Mouse (Mus musculus) forebrain, embryonic 14.5 days (tissue): ENCODE data around the gene Lrrc25. TPM values are rescaled to one million over a fixed set of nuclear protein-coding genes. Genes with fewer than 3 reads are reported as not detected.

Source experiments
- ATAC-seq: fragments of 200-750 bp; cut with Nextera tagmentation; 2 replicates; pipeline ENCODE4 v1.8.0; 2017; ENCODE audit warnings: mild to moderate bottlenecking, moderate library complexity
- DNase-seq: peaks from one replicate; pipeline ENCODE4 v3.0.0-alpha.2; 2015; ENCODE audit warnings: low spot score
- H3K27ac ChIP-seq: fragments of 300-500 bp; sonication (generic); 2 replicates; pipeline ENCODE4 v1.5.1; 2014; ENCODE audit warnings: low read depth, mild to moderate bottlenecking, control low read depth, low read length, moderate library complexity
- H3K27me3 ChIP-seq: fragments of 300-500 bp; sonication (generic); replicated peaks from 2 replicates; pipeline ENCODE4 v1.6.1; 2014; ENCODE audit warnings: low read length, control low read depth, mixed read lengths; ENCODE audit not compliant: control insufficient read depth, insufficient read depth
- H3K36me3 ChIP-seq: fragments of 300-500 bp; sonication (generic); 2 replicates; pipeline ENCODE4 v1.6.1; 2014; ENCODE audit warnings: low read length, control low read depth; ENCODE audit not compliant: control insufficient read depth, insufficient read depth
- H3K4me1 ChIP-seq: fragments of 300-500 bp; sonication (generic); 2 replicates; pipeline ENCODE4 v1.6.1; 2014; ENCODE audit warnings: antibody characterized with exemption, low read length, control low read depth; ENCODE audit not compliant: control insufficient read depth, insufficient read depth
- H3K4me2 ChIP-seq: fragments of 300-500 bp; sonication (generic); 2 replicates; pipeline ENCODE4 v1.6.1; 2014; ENCODE audit warnings: mild to moderate bottlenecking, control low read depth, low read length
- H3K4me3 ChIP-seq: fragments of 300-500 bp; sonication (generic); 2 replicates; pipeline ENCODE4 v1.5.1; 2014; ENCODE audit warnings: low read depth, low read length, control low read depth
- H3K9ac ChIP-seq: fragments of 300-500 bp; sonication (generic); 2 replicates; pipeline ENCODE4 v1.6.1; 2014; ENCODE audit warnings: mild to moderate bottlenecking, low read length, control low read depth, moderate library complexity
- H3K9me3 ChIP-seq: fragments of 300-500 bp; sonication (generic); replicated peaks from 2 replicates; pipeline ENCODE4 v1.6.1; 2016; ENCODE audit warnings: low read length, control low read depth, mixed read lengths; ENCODE audit not compliant: control insufficient read depth
- WGBS: fragments of 180-500 bp; shearing (Covaris S2); extraction: QIAGEN DNeasy Blood & Tissue Kit; methylation state at CpG from one replicate; pipeline ENCODE4 v1.1.7; 2014; 5-methylcytosine and 5-hydroxymethylcytosine counted together
- polyA plus RNA-seq: library from polyadenylated mRNA; unstranded; fragments of >200 nt; fragmentation: Nextera tagmentation; extraction: Ambion mirVana; gene quantifications from 2 replicates; pipeline ENCODE4 v1.2.1, GENCODE M21; 2014

Lrrc25 gene
- polyA plus RNA-seq = 0.89 and 1.9 TPM in 2 replicates

DNA sequence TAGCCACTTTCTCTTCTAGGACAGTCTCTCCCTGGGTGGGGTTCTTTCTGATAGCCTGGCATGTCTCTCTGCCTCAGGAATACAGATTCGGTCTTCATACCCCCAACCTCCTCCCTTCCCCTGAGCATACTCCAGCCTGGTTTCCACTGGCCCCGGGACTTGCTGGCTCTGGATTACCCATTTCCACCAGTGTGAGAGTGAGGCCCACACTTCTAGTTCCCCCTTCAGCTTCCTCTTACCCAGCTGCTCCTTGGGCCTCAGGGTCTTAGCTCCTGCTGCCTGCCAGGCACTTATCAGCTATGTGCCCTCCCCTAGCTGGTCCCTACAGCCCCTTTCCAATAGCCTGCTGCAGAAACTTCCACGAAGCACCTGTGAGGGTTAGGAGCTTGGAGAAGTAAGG is at the start of gene Lrrc25:
Gene Lrrc25, plus strand, starts transcription at position 262 of the 400 bp plus-strand sequence.
- no peak within 1 kb of the TSS for H3K9ac ChIP-seq
- WGBS = 75% methylated on average over 3 of the region's 3 CpGs
- no peak within 1 kb of the TSS for H3K27ac ChIP-seq
- peaks cover 5% of the 10 kb centered on the region; the same call in 1 of the 2 replicates for H3K4me1 ChIP-seq
- DNase-seq = no peak
- no peak for ATAC-seq
- no peak within 1 kb of the TSS for H3K4me3 ChIP-seq
- no peak within 1 kb of the TSS for H3K4me2 ChIP-seq
- no peaks in the 10 kb centered on the region for H3K36me3 ChIP-seq
- H3K27me3 ChIP-seq = peaks cover 4% of the 10 kb centered on the region; the same call in 1 of the 2 replicates
- H3K9me3 ChIP-seq = no peaks in the 10 kb centered on the region

- Histone ChIP-seq H3K9me3 (no peaks in the 10 kb centered on the region), H3K4me3 (no peak overlapping the region), H3K9ac (no peak overlapping the region), H3K4me2 (no peak overlapping the region), H3K27ac (no peak overlapping the region), H3K27me3 (no peaks in the 10 kb centered on the region), H3K36me3 (0 out of 2 replicates have a peak, but pooled peaks cover 6% of the 10 kb centered on the region), H3K4me1 (no peaks in the 10 kb centered on the region)
- ATAC-seq (no peak), DNase-seq (no peak)
Measured at GRCm38 (mm10) chr8:70570360-70570759, 45.6 kb upstream of the Lrrc25 start.

DNA sequence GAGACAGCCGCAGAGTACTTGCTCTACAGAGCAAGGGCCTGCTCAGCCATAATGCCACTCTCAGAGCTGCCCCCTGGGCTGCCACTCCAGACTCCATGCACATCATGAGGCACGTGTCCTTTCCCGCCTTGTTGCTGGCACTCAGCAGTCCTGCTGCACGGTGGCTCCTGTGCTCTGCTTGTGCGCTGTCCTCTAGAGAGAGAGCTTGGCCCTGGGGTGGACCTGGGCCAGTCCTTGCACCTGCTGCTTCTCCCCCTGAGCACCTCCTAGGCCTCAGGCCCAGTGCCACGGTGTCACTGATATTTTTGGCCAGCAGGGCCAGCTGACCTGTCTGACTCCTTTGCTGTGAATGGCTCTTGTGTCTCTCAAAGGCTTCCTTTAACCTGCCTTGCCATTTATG is 45.0 kb upstream of the Lrrc25 start:
- Histone ChIP-seq H3K27ac (no peak overlapping the region), H3K27me3 (no peaks in the 10 kb centered on the region), H3K9me3 (no peaks in the 10 kb centered on the region), H3K4me3 (no peak overlapping the region), H3K4me2 (no peak overlapping the region), H3K36me3 (0 out of 2 replicates have a peak, but pooled peaks cover 7% of the 10 kb centered on the region), H3K4me1 (no peaks in the 10 kb centered on the region), H3K9ac (no peak overlapping the region)
- ATAC-seq (no peak), DNase-seq (no peak)
- WGBS = 78% methylated on average over 6 of the region's 6 CpGs

- ATAC-seq = no peak
- no peak for DNase-seq
- H3K4me1 ChIP-seq = no peaks in the 10 kb centered on the region
- H3K27me3 ChIP-seq = no peaks in the 10 kb centered on the region
- H3K4me3 ChIP-seq = no peak overlapping the region
- peaks cover 15% of the 10 kb centered on the region for H3K36me3 ChIP-seq
- no peak overlapping the region for H3K4me2 ChIP-seq
- no peak overlapping the region for H3K27ac ChIP-seq
- no peak overlapping the region for H3K9ac ChIP-seq
- no peaks in the 10 kb centered on the region for H3K9me3 ChIP-seq
Measured at GRCm38 (mm10) chr8:70574302-70574701, 41.7 kb upstream of the Lrrc25 start.

GRCm38 (mm10) chr8:70574915-70575314 is 41.0 kb upstream of the Lrrc25 start:
- H3K9ac ChIP-seq = no peak overlapping the region
- DNase-seq (no peak), ATAC-seq (no peak)
- no peak overlapping the region for H3K4me3 ChIP-seq
- peaks cover 17% of the 10 kb centered on the region for H3K36me3 ChIP-seq
- no peaks in the 10 kb centered on the region for H3K4me1 ChIP-seq
- H3K27me3 ChIP-seq = no peaks in the 10 kb centered on the region
- no peak overlapping the region for H3K27ac ChIP-seq
- no peak overlapping the region for H3K4me2 ChIP-seq
- WGBS = 87% methylated on average over 4 of the region's 4 CpGs
- no peaks in the 10 kb centered on the region for H3K9me3 ChIP-seq

- Histone ChIP-seq H3K9me3 (no peaks in the 10 kb centered on the region), H3K4me2 (no peak overlapping the region), H3K27me3 (no peaks in the 10 kb centered on the region), H3K9ac (no peak overlapping the region), H3K4me1 (no peaks in the 10 kb centered on the region), H3K27ac (no peak overlapping the region), H3K4me3 (no peak overlapping the region), H3K36me3 (peaks cover 40% of the 10 kb centered on the region)
- ATAC-seq (no peak), DNase-seq (no peak)
- WGBS = 95% methylated on average over 3 of the region's 3 CpGs
Measured at GRCm38 (mm10) chr8:70577207-70577606, 38.7 kb upstream of the Lrrc25 start.

GRCm38 (mm10) chr8:70583476-70584387 is 32.2 kb upstream of the Lrrc25 start:
- no peak for DNase-seq
- 86% methylated on average over 18 of the region's 18 CpGs for WGBS

GRCm38 (mm10) chr8:70584606-70585257 is 31.2 kb upstream of the Lrrc25 start:
- Histone ChIP-seq H3K4me2 (no peak overlapping the region), H3K9ac (no peak overlapping the region), H3K4me1 (no peaks in the 10 kb centered on the region), H3K27me3 (no peaks in the 10 kb centered on the region), H3K36me3 (peaks cover 89% of the 10 kb centered on the region), H3K9me3 (no peaks in the 10 kb centered on the region), H3K27ac (no peak overlapping the region), H3K4me3 (no peak overlapping the region)
- DNase-seq (no peak), ATAC-seq (peak; percentile 13; the same call in 1 of the 2 replicates)
- 92% methylated on average over 9 of the region's 9 CpGs for WGBS

More at GRCm38 (mm10) chr8:70583476-70584387, 32.2 kb upstream of the Lrrc25 start:
- Histone ChIP-seq H3K9ac (no peak overlapping the region), H3K27ac (no peak overlapping the region), H3K4me2 (no peak overlapping the region), H3K27me3 (no peaks in the 10 kb centered on the region), H3K4me3 (no peak overlapping the region), H3K36me3 (peaks cover 85% of the 10 kb centered on the region), H3K9me3 (no peaks in the 10 kb centered on the region), H3K4me1 (no peaks in the 10 kb centered on the region)
- ATAC-seq = no peak

DNA sequence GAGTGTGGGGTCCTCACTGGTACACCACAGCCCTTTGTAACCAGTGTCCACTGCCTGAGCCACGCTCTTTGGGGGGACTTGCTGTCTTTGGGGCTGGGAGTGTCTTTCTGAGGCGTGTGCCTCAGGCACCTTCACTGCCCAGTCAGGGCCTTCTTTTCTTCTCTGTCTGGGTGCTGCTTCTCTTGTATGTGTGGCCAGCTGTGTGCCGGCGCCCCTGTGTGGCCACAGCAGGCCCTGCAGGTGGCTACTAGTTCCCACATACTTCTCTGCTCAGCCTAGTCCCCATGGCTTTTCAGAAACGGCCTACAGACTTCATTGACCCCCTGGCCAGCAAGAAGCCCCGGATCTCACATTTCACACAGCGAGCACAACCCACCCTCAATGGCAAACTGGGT is 30.7 kb upstream of the Lrrc25 start:
- WGBS = 41% methylated on average over 7 of the region's 7 CpGs
- H3K9me3 ChIP-seq = no peaks in the 10 kb centered on the region
- DNase-seq = peak; percentile 44
- H3K9ac ChIP-seq = no peak overlapping the region
- H3K4me3 ChIP-seq = no peak overlapping the region
- no peak overlapping the region for H3K4me2 ChIP-seq
- ATAC-seq = peak; percentile 67
- H3K4me1 ChIP-seq = no peaks in the 10 kb centered on the region
- no peak overlapping the region for H3K27ac ChIP-seq
- H3K27me3 ChIP-seq = no peaks in the 10 kb centered on the region
- H3K36me3 ChIP-seq = peaks cover 89% of the 10 kb centered on the region
